Mouse (Mus musculus) urinary bladder, postnatal 4 days (tissue): Measurements from ENCODE around the gene Haao.

Experiments
- DNase-seq, 2 experiments: peaks; one replicate each; pipeline ENCODE4 v3.0.0; 2021 to 2022; ENCODE audit warnings: low spot score in 2 of 2

Haao gene

DNA sequence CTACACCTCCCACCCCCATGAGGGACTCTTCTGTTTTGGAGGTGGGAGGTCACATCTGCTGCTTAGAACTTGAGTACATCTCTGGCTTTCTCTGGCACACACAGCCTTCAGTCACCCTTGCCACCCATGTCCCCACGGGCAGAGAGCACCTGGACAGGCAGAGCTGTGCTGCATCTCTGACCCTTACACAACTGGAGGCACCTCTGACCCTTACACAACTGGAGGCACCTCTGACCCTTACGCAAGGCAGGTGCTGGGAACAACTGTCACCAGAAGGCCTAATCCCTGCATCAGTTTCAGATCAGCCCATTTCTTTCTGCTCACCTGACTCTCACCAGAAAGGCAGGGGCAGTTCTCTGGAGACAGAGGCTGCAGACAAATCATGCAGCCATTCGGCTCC, 11.7 kb downstream of the Haao start:
- DNase-seq = no peak

DNA sequence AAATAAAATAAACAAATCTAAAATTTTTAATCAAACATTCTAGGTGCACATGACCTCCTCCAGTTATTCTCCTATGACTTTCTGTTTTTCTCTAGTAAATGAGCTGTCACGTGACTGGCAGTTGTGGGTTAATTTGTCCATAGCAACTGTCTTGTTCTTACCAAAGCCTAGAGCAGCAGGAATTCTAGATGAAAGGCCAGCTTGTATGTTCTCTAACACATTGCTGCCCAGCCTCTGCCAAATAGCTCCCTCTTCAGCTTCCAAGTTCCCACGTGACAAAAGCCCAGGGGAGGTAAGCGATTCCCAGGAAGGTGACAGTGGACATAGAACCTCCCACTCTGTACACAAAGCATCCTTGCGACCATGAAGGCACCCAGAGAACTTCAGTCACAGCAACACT, 13.6 kb downstream of the Haao start:
- no peak for DNase-seq

DNA sequence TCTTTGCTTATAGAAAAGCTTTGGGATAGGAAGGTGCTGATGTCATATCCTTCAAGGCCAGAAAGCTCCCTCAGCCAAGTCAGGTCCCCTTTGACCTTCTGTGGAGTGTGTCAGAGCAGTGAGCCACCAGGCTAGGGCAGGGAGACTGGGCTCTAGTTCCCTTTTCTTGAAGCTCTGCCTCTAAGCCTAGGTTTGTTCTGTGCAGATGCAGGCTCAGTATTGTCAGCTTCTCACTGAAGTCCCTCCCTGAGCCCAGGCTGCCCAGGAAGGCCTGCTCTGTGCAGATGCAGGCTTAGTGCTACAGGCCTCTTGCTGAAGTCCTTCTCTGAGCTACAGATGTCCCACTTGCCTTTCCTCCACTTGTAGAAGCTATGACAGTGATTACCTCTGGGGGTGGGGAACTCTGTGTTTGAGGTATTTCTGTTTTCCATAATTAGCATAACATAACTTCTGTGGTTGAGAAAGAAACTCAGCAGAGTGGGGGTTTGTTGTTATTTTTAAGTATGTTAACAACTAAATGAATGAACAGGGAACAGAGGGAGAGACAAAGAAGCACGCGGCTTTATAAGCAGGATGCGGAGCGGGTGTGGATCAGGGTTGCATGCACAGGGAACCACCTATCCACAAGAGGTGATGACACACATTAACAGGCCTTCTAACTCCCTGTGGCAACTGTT, 17.0 kb downstream of the Haao start:
- no peak for DNase-seq

GRCm38 (mm10) chr17:83829356-83829755, 18.4 kb downstream of the Haao start:
- no peak for DNase-seq

DNA sequence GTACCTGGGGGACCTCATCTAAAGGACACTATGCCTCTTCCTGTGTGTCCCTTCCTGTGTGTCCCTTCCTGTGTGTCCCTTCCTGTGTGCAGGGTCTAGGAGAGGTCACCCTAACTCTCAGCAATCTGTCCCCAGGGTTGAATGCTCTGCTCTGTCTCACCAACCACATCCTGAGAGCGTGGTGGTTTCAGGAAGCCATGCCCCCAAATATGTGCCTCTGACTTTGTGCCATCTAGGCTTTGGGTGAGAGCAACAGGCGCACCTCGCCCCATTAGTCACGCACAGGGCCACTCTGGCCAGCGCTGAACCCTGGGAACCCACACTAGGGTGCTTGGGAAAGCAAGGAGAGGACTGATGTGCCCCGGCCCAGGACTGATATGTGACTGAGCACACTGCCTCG, 23.9 kb downstream of the Haao start:
- DNase-seq = no peak

DNA sequence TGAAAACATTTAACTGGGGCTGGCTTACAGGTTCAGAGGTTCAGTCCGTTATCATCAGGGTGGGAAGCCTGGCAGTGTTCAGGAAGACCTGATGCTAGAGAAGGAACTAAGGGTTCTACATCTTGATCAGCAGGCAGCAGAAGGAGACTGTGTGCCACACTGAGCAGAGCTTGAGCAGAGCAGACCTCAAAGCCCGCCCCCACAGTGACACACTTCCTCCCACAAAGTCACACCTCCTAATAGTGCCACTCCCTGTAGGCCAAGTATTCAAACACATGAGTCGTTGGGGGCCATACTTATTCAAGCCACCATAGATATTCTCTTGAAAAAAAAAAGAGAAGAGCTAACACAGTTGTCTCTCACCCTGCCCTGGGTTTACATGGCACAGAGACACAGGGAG, 25.9 kb downstream of the Haao start:
- DNase-seq = no peak

DNA sequence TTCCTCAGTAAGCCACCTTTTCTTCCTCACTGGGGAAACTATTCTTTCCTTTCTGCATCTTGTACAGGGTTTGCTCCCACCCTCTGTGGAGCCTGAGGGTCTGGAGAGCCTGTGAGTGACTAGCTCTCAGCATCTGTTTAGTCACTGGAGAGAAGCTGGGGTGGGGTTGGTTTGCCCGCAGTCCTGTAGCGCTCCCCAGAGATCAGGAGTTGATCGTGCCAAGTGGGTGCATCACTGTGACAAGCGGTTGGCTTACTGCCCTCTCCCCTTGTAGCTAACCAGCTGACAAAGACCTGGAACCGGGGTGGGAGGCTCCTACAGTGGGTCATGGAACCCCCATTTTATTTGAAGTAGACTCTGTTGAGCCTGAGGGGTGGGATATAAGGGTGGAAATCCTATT, 27.1 kb downstream of the Haao start:
- no peak for DNase-seq

DNA sequence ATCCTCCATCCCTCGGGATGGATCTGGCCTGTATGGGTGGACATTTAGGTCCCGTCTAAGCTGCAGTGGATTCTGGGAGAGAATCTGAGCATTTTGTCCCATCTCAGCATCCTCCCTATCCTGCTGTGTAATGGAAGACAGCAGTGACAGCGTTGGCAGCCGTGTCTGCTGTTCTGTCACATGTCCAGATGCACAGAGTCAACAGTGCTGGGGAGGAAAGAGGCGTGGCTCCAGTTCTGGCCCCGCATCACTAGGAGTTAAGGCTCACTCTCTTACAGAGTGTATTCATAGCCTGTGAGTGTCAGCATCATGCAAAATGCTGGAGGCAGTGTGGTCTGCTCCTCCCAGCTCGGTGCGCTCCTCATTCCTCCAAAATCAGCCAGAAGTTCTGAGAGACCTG, 28.3 kb downstream of the Haao start:
- no peak for DNase-seq

DNA sequence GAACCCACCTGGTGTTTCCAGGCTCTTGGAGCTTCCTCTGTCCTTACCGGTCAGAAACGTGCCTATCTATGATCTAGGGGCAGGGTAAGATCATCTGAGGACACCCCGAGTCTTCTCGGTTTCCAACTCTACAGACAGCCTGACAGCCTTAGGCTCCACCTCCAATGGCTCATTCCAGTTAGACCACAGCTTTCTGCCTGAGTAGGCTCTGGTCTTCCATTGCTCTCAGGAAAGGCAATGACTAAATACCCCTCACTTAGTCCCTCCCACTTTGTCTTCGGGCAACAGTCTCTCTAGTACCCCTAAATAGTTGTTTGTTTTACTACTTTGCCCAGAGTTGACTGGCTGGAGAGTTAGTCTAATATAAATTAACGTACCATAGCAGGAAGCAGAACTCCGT, 30.8 kb downstream of the Haao start:
- no peak for DNase-seq

- DNase-seq = no peak
Observed at GRCm38 (mm10) chr17:83813050-83813449, 34.7 kb downstream of the Haao start.

GRCm38 (mm10) chr17:83812200-83812944, 35.4 kb downstream of the Haao start:
- no peak for DNase-seq

DNA sequence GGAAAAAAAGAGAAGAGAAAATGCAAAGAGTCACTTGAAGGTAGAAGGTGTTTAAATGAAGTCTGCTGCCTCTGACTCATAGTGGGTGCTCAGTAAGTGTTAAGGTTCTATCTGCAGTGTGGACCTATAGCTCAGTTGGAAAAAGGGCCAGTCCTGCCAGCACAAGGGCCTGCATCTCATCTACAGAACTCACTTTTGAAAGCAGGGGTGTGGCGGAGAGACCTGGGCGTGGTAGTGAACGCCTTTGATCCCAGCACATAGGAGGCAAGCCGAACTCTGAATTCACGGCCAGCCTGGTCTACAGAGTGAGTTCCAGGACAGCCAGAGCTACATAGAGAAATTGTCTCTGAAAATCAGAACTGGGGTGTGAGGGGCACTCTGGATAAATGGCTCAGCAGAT, 37.5 kb downstream of the Haao start:
- DNase-seq = no peak

DNA sequence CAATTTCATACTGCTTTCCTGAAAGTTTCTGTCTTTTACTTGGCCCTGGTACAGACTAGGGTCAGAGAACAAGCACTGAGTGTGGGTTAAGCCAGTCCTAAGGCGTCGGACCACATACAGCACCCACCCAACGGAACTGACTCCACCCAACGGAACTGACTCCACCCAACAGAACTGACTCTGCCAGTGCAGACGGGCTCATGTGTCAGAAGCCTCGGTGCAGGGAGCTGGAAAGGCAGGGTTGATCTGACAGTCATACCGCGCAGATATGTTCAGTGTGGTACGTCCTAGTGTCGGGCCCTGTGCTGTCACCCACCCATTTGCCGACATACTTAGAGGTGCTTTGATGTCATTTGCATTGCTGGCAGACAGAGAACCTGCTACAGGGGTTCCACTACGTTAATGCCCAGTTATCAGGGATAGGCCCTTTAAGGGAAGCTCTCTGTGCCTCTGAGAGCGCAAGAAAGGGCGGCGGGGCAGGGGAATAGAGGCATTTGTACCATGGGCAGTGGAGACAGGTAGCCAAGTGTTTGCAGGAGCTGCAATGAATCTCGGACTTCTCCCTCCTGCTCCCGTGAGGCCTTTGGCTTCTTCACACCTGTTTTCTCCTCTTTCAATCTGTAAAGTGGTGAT, 38.5 kb downstream of the Haao start:
- no peak for DNase-seq

DNA sequence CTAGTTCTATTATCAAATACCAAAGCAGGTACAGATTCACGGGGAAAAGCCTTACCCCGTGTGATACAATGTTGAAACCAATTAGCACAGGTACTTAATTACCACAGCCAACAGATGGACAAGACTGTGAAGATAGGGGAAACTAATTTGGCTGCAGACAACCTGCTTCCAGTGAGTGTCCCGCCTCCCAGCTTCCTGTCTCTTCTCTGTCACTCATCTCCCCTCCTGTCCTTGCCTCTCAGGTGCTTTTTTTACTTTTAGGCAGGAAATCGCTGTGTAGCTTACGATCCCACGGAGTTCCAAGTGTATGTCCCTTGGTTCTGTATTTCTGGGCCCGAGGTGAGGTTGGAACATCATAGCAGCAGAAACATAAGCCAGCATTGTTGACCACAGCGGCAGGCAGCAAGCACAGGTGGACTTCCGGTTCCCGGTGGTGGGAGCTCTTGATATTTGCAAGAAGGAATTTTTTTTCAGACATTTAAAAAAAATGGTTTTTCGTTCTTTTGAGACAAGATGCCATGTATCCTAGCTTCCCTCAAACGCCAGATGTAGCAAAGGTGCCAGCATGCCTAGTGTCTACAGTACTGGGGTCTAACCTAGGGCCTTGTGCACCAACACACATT, 39.2 kb downstream of the Haao start:
- DNase-seq = no peak

DNA sequence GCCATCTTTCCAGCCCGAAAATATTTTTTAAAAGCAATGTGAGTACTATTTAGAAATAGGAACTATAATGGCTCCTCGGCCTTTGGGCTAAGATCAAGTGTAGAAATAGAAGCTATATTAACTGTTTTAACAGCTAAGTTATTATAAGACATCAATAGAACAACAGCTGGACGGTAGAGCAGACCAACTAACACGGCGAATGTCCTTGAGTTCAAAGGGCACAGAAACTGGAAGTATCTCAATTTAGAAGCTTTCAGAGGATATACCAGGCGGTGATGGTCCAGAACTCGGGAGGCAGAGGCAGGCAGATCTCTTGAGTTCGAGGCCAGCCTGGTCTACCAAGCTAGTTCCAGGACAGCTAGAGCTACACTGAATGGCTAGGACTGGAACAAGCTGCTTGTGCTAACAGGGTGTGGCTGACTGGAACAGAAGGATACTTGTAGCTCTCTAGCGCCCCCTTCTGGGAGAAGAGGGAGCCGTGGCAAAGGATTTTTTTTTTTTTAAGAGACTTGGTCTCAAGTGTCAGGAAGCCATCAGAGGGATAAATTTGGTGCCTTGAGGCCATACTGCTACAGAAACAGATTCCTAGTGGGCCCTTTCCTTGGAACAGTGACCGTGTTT, 39.9 kb downstream of the Haao start:
- DNase-seq = no peak

DNA sequence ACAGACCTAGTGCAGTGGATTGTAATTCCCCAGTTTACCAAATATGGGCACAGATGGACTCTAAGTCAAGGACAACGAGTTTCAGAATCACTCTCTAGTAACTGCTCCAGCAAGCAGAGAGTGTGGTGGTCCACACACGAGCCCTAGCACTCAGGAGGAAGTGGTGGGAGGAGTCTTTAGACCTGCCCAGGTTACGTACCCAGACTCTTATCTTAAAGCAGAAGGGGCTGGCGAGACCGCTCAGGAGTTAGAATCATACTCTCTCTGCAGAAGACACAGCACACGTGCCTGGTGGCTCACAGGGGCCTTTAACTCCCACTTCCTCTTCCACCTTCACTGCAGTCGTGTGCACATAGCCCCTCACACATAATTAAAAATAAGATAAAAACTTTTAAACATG, 40.4 kb downstream of the Haao start:
- DNase-seq = no peak

DNA sequence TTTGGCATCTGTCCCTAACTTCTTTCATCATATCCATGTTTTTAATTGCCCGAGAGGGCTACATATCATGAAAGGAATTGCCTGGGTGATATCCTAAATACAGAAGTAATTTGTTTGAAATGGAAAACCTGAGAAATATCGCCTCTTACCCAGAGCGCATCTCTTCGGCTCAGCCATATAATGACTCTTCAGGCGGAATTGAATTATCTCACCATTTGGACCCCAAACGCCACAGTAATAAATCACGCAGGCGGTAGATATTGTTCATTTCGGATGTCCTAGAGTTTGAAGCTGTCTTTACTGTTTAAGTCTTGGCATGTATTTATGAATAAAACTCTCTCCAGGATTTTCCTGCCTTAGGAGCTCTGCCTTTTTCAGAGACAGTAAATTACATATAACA, 42.7 kb downstream of the Haao start:
- no peak for DNase-seq

- no peak for DNase-seq
Observed at GRCm38 (mm10) chr17:83803987-83804386, 43.8 kb downstream of the Haao start.

GRCm38 (mm10) chr17:83799506-83800050, 48.2 kb downstream of the Haao start:
- DNase-seq = no peak

DNA sequence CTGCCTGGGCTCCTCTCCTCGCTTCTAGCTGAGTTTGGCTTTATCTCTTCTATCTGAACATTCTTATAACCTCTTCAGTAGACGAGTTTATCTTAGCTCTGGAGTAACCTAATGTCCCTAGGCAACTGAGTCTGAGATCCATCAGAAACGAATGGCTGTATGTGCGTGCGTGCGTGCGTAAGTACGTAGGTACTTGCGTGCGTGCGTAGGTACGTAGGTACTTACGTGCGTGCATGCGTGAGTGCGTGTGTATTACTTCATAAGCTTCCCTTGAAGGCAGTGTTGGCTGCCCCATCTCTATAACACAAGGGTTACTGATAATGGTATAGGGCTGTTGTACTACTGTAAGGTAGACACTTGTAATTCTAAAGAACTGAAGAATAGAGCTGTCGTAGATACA, 52.6 kb downstream of the Haao start:
- DNase-seq = no peak

- no peak for DNase-seq
Observed at GRCm38 (mm10) chr17:83792388-83792787, 55.4 kb downstream of the Haao start.

- DNase-seq = no peak
Observed at GRCm38 (mm10) chr17:83790158-83790557, 57.6 kb downstream of the Haao start.
